Comparison of ENCODE assay signal across 20 mouse cellular contexts in the genomic region with DNA sequence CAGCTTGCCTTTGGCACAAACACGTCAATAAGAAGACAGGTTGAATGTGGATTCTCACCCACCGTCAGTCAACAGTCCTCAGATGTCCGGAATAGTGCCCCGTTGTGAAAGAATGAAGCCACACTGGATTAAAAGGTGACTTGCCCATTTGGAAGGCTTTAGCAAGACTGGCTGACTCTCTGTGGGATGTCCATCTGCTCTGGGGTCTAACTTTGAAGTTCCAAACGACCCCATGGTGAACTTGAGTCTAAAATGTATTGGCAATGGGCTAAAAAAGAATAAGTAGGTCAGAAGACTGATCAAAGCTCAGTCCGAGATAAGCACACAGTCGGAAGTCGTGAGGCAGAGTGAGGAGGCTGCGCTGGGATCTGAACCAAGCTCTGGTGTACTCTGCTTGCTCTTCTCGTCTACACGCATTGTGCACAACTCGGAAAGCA.
DNase-seq lines count a peak whose midpoint lies in the region; ATAC-seq and TF ChIP-seq lines count a peak whose summit lies in the region.
"Had no signal": no experiment of that assay in that cellular context is flagged by ENCODE, and none has a peak within 500 bp of the region (broad histone marks: within the 10 kb centered on the region; RNA-seq: fewer than 3 reads in every experiment).

No protein-coding gene starts in this region.

- H3K27me3 ChIP-seq in hindbrain, embryonic 14.5 days (ENCODE audit: control insufficient read depth, insufficient read depth, low read length) = no peaks in the 10 kb centered on the region
- no peaks in the 10 kb centered on the region for H3K27me3 ChIP-seq in hindbrain, postnatal 0 days (ENCODE audit: insufficient read depth, low read length)
- H3K27me3 ChIP-seq in midbrain, embryonic 15.5 days (replicated peaks) = no peaks in the 10 kb centered on the region
- no peaks in the 10 kb centered on the region for H3K27me3 ChIP-seq in midbrain, embryonic 16.5 days (ENCODE audit: control insufficient read depth, insufficient read depth, low read depth, low read length)
- H3K27me3 ChIP-seq: heart, embryonic 13.5 days had no signal

- TF ChIP-seq CTCF in hindbrain, postnatal 0 days (IDR thresholded peaks at IDR 0.05; ENCODE audit: low read depth) = no peak

- H3K4me2 ChIP-seq in hindbrain, embryonic 14.5 days (replicated peaks) = no peak overlapping the region
- H3K4me2 ChIP-seq in hindbrain, postnatal 0 days (ENCODE audit: low read depth, low read length) = no peak overlapping the region
- H3K4me2 ChIP-seq in midbrain, embryonic 15.5 days = no peak overlapping the region
- H3K4me2 ChIP-seq in midbrain, embryonic 16.5 days (ENCODE audit: low read length) = no peak overlapping the region
- H3K4me2 ChIP-seq: heart, embryonic 13.5 days; stomach, embryonic 15.5 days had no signal

- no peak overlapping the region for H3K9ac ChIP-seq in hindbrain, embryonic 14.5 days
- no peak overlapping the region for H3K9ac ChIP-seq in hindbrain, postnatal 0 days (replicated peaks; ENCODE audit: low read length)
- no peak overlapping the region for H3K9ac ChIP-seq in midbrain, embryonic 15.5 days
- H3K9ac ChIP-seq in midbrain, embryonic 16.5 days (ENCODE audit: low read depth, low read length) = no peak overlapping the region
- H3K9ac ChIP-seq: forebrain, postnatal 0 days; heart, embryonic 13.5 days; stomach, embryonic 15.5 days had no signal

- peak overlapping the region; percentile 65; the same call in 1 of the 2 replicates for H3K27ac ChIP-seq in hindbrain, embryonic 14.5 days
- no peak overlapping the region for H3K27ac ChIP-seq in hindbrain, postnatal 0 days
- no peak overlapping the region for H3K27ac ChIP-seq in midbrain, embryonic 15.5 days
- no peak overlapping the region for H3K27ac ChIP-seq in midbrain, embryonic 16.5 days (ENCODE audit: low read length)
- H3K27ac ChIP-seq: forebrain, embryonic 10.5 days; heart, adult 2 months; heart, embryonic 13.5 days; kidney, postnatal 0 days; macrophage; stomach, embryonic 15.5 days had no signal

- no peaks in the 10 kb centered on the region for H3K36me3 ChIP-seq in hindbrain, embryonic 14.5 days (replicated peaks; ENCODE audit: control insufficient read depth, insufficient read depth)
- no peaks in the 10 kb centered on the region for H3K36me3 ChIP-seq in hindbrain, postnatal 0 days (ENCODE audit: insufficient read depth, low read length)
- H3K36me3 ChIP-seq in midbrain, embryonic 15.5 days (replicated peaks) = no peaks in the 10 kb centered on the region
- H3K36me3 ChIP-seq in midbrain, embryonic 16.5 days (ENCODE audit: control insufficient read depth, insufficient read depth, low read length) = no peaks in the 10 kb centered on the region
- H3K36me3 ChIP-seq: forebrain, embryonic 10.5 days; heart, embryonic 13.5 days; stomach, embryonic 15.5 days had no signal

- 0 out of 2 replicates have a peak, but pooled peaks have one; percentile 18 for ATAC-seq in hindbrain, embryonic 14.5 days (ENCODE audit: low FRiP score)
- ATAC-seq in hindbrain, postnatal 0 days = no peak
- ATAC-seq in midbrain, embryonic 15.5 days (replicated peaks) = 0 out of 2 replicates have a peak, but pooled peaks have one; percentile 21
- no peak for ATAC-seq in midbrain, embryonic 16.5 days
- ATAC-seq: activated CD4-positive, CD25-positive, alpha-beta regulatory T cell, adult 4 months; lung, postnatal 0 days had no signal

- peak; percentile 59 for DNase-seq in cerebellum, adult 11-12 months
- DNase-seq in cerebellum, postnatal 4 days (ENCODE audit: low spot score in 2 of 2) = no peak
- no peak for DNase-seq in hindbrain, embryonic 14.5 days (ENCODE audit: low spot score)
- no peak for DNase-seq in hindbrain, postnatal 0 days (ENCODE audit: low spot score)
- no peak for DNase-seq in ovary, adult 18-20 months (ENCODE audit: low spot score)
- DNase-seq: adrenal gland, adult 8-10 months; forebrain, postnatal 0 days; gastrocnemius, postnatal 36 days; heart, postnatal 14 days; thymus, postnatal 25 days had no signal

- no peak overlapping the region for H3K4me3 ChIP-seq in hindbrain, embryonic 14.5 days (replicated peaks; ENCODE audit: low read length)
- no peak overlapping the region for H3K4me3 ChIP-seq in hindbrain, postnatal 0 days (ENCODE audit: low read length)
- no peak overlapping the region for H3K4me3 ChIP-seq in midbrain, embryonic 15.5 days
- no peak overlapping the region for H3K4me3 ChIP-seq in midbrain, embryonic 16.5 days (ENCODE audit: low read depth, low read length)
- H3K4me3 ChIP-seq: forebrain, embryonic 10.5 days; heart, adult 2 months; heart, embryonic 13.5 days; stomach, embryonic 15.5 days had no signal

- 82% methylated on average over 12 of the region's 12 CpGs for WGBS in hindbrain, embryonic 14.5 days
- 67% methylated on average over 12 of the region's 12 CpGs for WGBS in hindbrain, postnatal 0 days
- 71% methylated on average over 12 of the region's 12 CpGs for WGBS in midbrain, embryonic 15.5 days
- WGBS in midbrain, embryonic 16.5 days = 71% methylated on average over 12 of the region's 12 CpGs

- H3K9me3 ChIP-seq in hindbrain, embryonic 14.5 days (ENCODE audit: control insufficient read depth, low read length) = no peaks in the 10 kb centered on the region
- no peaks in the 10 kb centered on the region for H3K9me3 ChIP-seq in hindbrain, postnatal 0 days (ENCODE audit: low read length)
- H3K9me3 ChIP-seq in midbrain, embryonic 15.5 days = no peaks in the 10 kb centered on the region
- H3K9me3 ChIP-seq in midbrain, embryonic 16.5 days (replicated peaks; ENCODE audit: control insufficient read depth, low read length, poor library complexity, severe bottlenecking) = no peaks in the 10 kb centered on the region
- H3K9me3 ChIP-seq: forebrain, embryonic 10.5 days; heart, embryonic 13.5 days; stomach, embryonic 15.5 days had no signal

- peaks cover 10% of the 10 kb centered on the region; the same call in 1 of the 2 replicates for H3K4me1 ChIP-seq in hindbrain, embryonic 14.5 days (replicated peaks; ENCODE audit: control insufficient read depth, insufficient read depth, low read length)
- no peaks in the 10 kb centered on the region for H3K4me1 ChIP-seq in hindbrain, postnatal 0 days (ENCODE audit: insufficient read depth, low read length)
- peaks cover 15% of the 10 kb centered on the region for H3K4me1 ChIP-seq in midbrain, embryonic 15.5 days
- H3K4me1 ChIP-seq in midbrain, embryonic 16.5 days (ENCODE audit: control insufficient read depth, insufficient read depth, low read length) = peaks cover 8% of the 10 kb centered on the region
- H3K4me1 ChIP-seq: forebrain, embryonic 10.5 days had no signal

Comparison
In these comparisons a context has a peak if more than half of its experiments do, and no peak if none do; other contexts are left out.
1. ATAC-seq: peak in hindbrain, embryonic 14.5 days (single experiment) and midbrain, embryonic 15.5 days (single experiment); none in hindbrain, postnatal 0 days (single experiment) and midbrain, embryonic 16.5 days (single experiment).